Mouse (Mus musculus): ENCODE measurements around the gene Cenpi. TPM values are rescaled to one million over a fixed set of nuclear protein-coding genes. Genes with fewer than 3 reads are reported as not detected.
A peak's percentile ranks its signal among the peaks of the same experiment; 100 is the strongest.

The Cenpi gene
- polyA plus RNA-seq, 1 experiment from 2014 or later, result 12.4 TPM

GRCm38 (mm10) chrX:134350205-134350604, 42.3 kb downstream of the Cenpi start:
- Histone ChIP-seq H3K4me3 (replicated peaks; ENCODE audit: low read depth, low read length) (no peak overlapping the region), H3K27me3 (ENCODE audit: insufficient read depth, low read length) (no peaks in the 10 kb centered on the region), H3K27ac (no peak overlapping the region), H3K9me3 (replicated peaks; ENCODE audit: low read length) (no peaks in the 10 kb centered on the region), H3K4me1 (replicated peaks; ENCODE audit: insufficient read depth, low read length) (no peaks in the 10 kb centered on the region), H3K4me2 (ENCODE audit: low read length) (no peak overlapping the region), H3K9ac (ENCODE audit: low read depth, low read length) (no peak overlapping the region), H3K36me3 (ENCODE audit: insufficient read depth, low read length) (no peaks in the 10 kb centered on the region)
- ATAC-seq (replicated peaks; ENCODE audit: low FRiP score, low read depth), result no peak
- DNase-seq (ENCODE audit: low spot score), result no peak
- no peak for TF ChIP-seq CTCF (IDR thresholded peaks at IDR 0.05; ENCODE audit: low read depth)
- WGBS, result 94% methylated on average over 6 of the region's 6 CpGs

GRCm38 (mm10) chrX:134353848-134354247, 46.0 kb downstream of the Cenpi start:
- peak; percentile 41; the same call in 1 of the 2 replicates for TF ChIP-seq CTCF (IDR thresholded peaks at IDR 0.05; ENCODE audit: low read depth)
- Histone ChIP-seq H3K27ac (no peak overlapping the region), H3K27me3 (ENCODE audit: insufficient read depth, low read length) (no peaks in the 10 kb centered on the region), H3K4me3 (replicated peaks; ENCODE audit: low read depth, low read length) (no peak overlapping the region), H3K4me1 (replicated peaks; ENCODE audit: insufficient read depth, low read length) (no peaks in the 10 kb centered on the region), H3K9ac (ENCODE audit: low read depth, low read length) (no peak overlapping the region), H3K9me3 (replicated peaks; ENCODE audit: low read length) (no peaks in the 10 kb centered on the region), H3K4me2 (ENCODE audit: low read length) (no peak overlapping the region), H3K36me3 (ENCODE audit: insufficient read depth, low read length) (no peaks in the 10 kb centered on the region)
- ATAC-seq (replicated peaks; ENCODE audit: low FRiP score, low read depth) (no peak), DNase-seq (ENCODE audit: low spot score) (no peak)

GRCm38 (mm10) chrX:134359336-134359735, 51.5 kb downstream of the Cenpi start:
- H3K4me3 ChIP-seq (replicated peaks; ENCODE audit: low read depth, low read length), result no peak overlapping the region
- H3K9ac ChIP-seq (ENCODE audit: low read depth, low read length), result no peak overlapping the region
- no peak for ATAC-seq (replicated peaks; ENCODE audit: low FRiP score, low read depth)
- no peaks in the 10 kb centered on the region for H3K9me3 ChIP-seq (replicated peaks; ENCODE audit: low read length)
- H3K4me1 ChIP-seq (replicated peaks; ENCODE audit: insufficient read depth, low read length), result no peaks in the 10 kb centered on the region
- no peak for TF ChIP-seq CTCF (IDR thresholded peaks at IDR 0.05; ENCODE audit: low read depth)
- no peaks in the 10 kb centered on the region for H3K27me3 ChIP-seq (ENCODE audit: insufficient read depth, low read length)
- WGBS, result 87% methylated on average over 4 of the region's 4 CpGs
- no peaks in the 10 kb centered on the region for H3K36me3 ChIP-seq (ENCODE audit: insufficient read depth, low read length)
- DNase-seq (ENCODE audit: low spot score), result no peak
- no peak overlapping the region for H3K27ac ChIP-seq
- H3K4me2 ChIP-seq (ENCODE audit: low read length), result no peak overlapping the region

- H3K4me3 ChIP-seq (replicated peaks; ENCODE audit: low read depth, low read length), result no peak overlapping the region
- TF ChIP-seq CTCF (IDR thresholded peaks at IDR 0.05; ENCODE audit: low read depth), result no peak
- WGBS, result 92% methylated on average over 4 of the region's 4 CpGs
- H3K4me2 ChIP-seq (ENCODE audit: low read length), result no peak overlapping the region
- H3K27ac ChIP-seq, result no peak overlapping the region
- no peak for DNase-seq (ENCODE audit: low spot score)
- H3K9me3 ChIP-seq (replicated peaks; ENCODE audit: low read length), result no peaks in the 10 kb centered on the region
- no peaks in the 10 kb centered on the region for H3K36me3 ChIP-seq (ENCODE audit: insufficient read depth, low read length)
- H3K9ac ChIP-seq (ENCODE audit: low read depth, low read length), result no peak overlapping the region
- ATAC-seq (replicated peaks; ENCODE audit: low FRiP score, low read depth), result no peak
- no peaks in the 10 kb centered on the region for H3K4me1 ChIP-seq (replicated peaks; ENCODE audit: insufficient read depth, low read length)
- no peaks in the 10 kb centered on the region for H3K27me3 ChIP-seq (ENCODE audit: insufficient read depth, low read length)
Observed at GRCm38 (mm10) chrX:134362156-134362555, 54.3 kb downstream of the Cenpi start.

GRCm38 (mm10) chrX:134365421-134365820, 57.5 kb downstream of the Cenpi start:
- H3K27me3 ChIP-seq (ENCODE audit: insufficient read depth, low read length), result no peaks in the 10 kb centered on the region

DNA sequence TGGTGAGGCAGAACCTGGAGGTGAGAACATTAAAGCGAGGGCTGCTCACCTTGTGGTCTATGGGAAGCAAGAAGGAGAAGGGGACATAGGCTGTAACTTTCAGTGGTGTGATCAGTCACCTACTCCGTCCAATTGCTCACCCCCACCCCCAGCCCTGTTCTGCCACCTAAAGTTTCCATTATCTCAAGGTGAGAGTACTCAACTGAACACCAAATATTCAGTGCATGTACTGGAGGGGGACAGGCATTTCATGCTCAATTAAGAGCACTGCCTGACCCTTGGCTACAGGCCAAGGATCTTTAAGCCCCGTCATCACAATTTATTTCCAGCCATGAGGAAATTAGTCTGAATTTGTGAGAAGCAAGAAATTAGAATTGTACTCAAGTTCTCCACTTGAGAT, 58.7 kb downstream of the Cenpi start:
- no peak for TF ChIP-seq CTCF (IDR thresholded peaks at IDR 0.05; ENCODE audit: low read depth)
- H3K4me2 ChIP-seq (ENCODE audit: low read length), result no peak overlapping the region
- H3K36me3 ChIP-seq (ENCODE audit: insufficient read depth, low read length), result no peaks in the 10 kb centered on the region
- DNase-seq (ENCODE audit: low spot score), result no peak
- no peaks in the 10 kb centered on the region for H3K27me3 ChIP-seq (ENCODE audit: insufficient read depth, low read length)
- no peaks in the 10 kb centered on the region for H3K9me3 ChIP-seq (replicated peaks; ENCODE audit: low read length)
- no peak overlapping the region for H3K4me3 ChIP-seq (replicated peaks; ENCODE audit: low read depth, low read length)
- H3K27ac ChIP-seq, result no peak overlapping the region
- H3K4me1 ChIP-seq (replicated peaks; ENCODE audit: insufficient read depth, low read length), result no peaks in the 10 kb centered on the region
- H3K9ac ChIP-seq (ENCODE audit: low read depth, low read length), result no peak overlapping the region
- 57% methylated on average over 3 of the region's 3 CpGs for WGBS
- no peak for ATAC-seq (replicated peaks; ENCODE audit: low FRiP score, low read depth)

More at GRCm38 (mm10) chrX:134365421-134365820, 57.5 kb downstream of the Cenpi start:
- WGBS, result 76% methylated on average over 1 of the region's 1 CpGs
- DNase-seq (ENCODE audit: low spot score), result no peak
- no peak overlapping the region for H3K4me2 ChIP-seq (ENCODE audit: low read length)
- no peaks in the 10 kb centered on the region for H3K4me1 ChIP-seq (replicated peaks; ENCODE audit: insufficient read depth, low read length)
- H3K4me3 ChIP-seq (replicated peaks; ENCODE audit: low read depth, low read length), result no peak overlapping the region
- no peak for TF ChIP-seq CTCF (IDR thresholded peaks at IDR 0.05; ENCODE audit: low read depth)
- H3K36me3 ChIP-seq (ENCODE audit: insufficient read depth, low read length), result no peaks in the 10 kb centered on the region
- no peak overlapping the region for H3K27ac ChIP-seq
- no peak for ATAC-seq (replicated peaks; ENCODE audit: low FRiP score, low read depth)
- H3K9ac ChIP-seq (ENCODE audit: low read depth, low read length), result no peak overlapping the region
- no peaks in the 10 kb centered on the region for H3K9me3 ChIP-seq (replicated peaks; ENCODE audit: low read length)

DNA sequence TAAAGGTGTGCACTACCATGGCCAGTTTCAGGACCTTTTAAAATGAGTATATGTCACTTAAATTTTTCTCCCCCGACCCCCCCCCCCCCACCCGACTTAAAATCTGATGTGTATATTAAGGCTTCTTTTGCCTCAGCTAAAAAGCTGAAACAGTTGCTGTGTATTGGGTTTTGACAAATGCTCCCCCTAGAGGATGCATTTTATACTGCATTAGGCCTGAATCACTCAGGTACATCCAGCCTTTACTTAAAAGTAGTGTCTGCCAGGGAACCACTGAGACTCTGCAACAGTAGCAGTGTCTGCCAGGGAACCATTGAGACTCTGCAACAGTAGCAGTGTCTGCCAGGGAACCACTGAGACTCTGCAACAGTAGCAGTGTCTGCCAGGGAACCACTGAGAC, 63.4 kb downstream of the Cenpi start:
- H3K9me3 ChIP-seq (replicated peaks; ENCODE audit: low read length), result no peaks in the 10 kb centered on the region
- DNase-seq (ENCODE audit: low spot score), result peak; percentile 10
- no peaks in the 10 kb centered on the region for H3K27me3 ChIP-seq (ENCODE audit: insufficient read depth, low read length)
- WGBS, result 7% methylated on average over 2 of the region's 2 CpGs
- ATAC-seq (replicated peaks; ENCODE audit: low FRiP score, low read depth), result no peak
- H3K36me3 ChIP-seq (ENCODE audit: insufficient read depth, low read length), result no peaks in the 10 kb centered on the region
- TF ChIP-seq CTCF (IDR thresholded peaks at IDR 0.05; ENCODE audit: low read depth), result peak; percentile 48; the same call in 1 of the 2 replicates
- no peak overlapping the region for H3K4me3 ChIP-seq (replicated peaks; ENCODE audit: low read depth, low read length)
- no peak overlapping the region for H3K4me2 ChIP-seq (ENCODE audit: low read length)
- no peaks in the 10 kb centered on the region for H3K4me1 ChIP-seq (replicated peaks; ENCODE audit: insufficient read depth, low read length)
- no peak overlapping the region for H3K9ac ChIP-seq (ENCODE audit: low read depth, low read length)
- H3K27ac ChIP-seq, result no peak overlapping the region

All from kidney, postnatal 0 days (tissue).